Mouse (Mus musculus) ES-E14 (cell line): ENCODE measurements around the gene Kat2a.

Source experiments
- HCFC1 ChIP-seq: IDR thresholded peaks from 2 replicates; pipeline ENCODE4 v1.6.1; 2012; ENCODE audit warnings: low read length, inconsistent platforms, borderline replicate concordance; ENCODE audit not compliant: insufficient read depth
- ZNF384 ChIP-seq: IDR thresholded peaks from 2 replicates; pipeline ENCODE4 v1.6.1; 2012; ENCODE audit warnings: low read depth, low read length, inconsistent platforms

- TF ChIP-seq ZNF384 (no peak), HCFC1 (no peak)
Observed at GRCm38 (mm10) chr11:100702906-100703305, 9.4 kb downstream of the Kat2a start.
